Mouse (Mus musculus) neutrophil, adult 5-6 weeks (primary cell): ENCODE data around the gene Mxra8. TPM values are rescaled to one million over a fixed set of nuclear protein-coding genes. Genes with fewer than 3 reads are reported as not detected.

Source experiments
- ATAC-seq: fragments of 151-379, 151-347 bp; 2 replicates; pipeline ENCODE4 v1.8.0; 2017; ENCODE audit warnings: mild to moderate bottlenecking, moderate TSS enrichment; ENCODE audit not compliant: insufficient number of reproducible peaks, poor library complexity, low FRiP score, severe bottlenecking; ENCODE audit errors: extremely low read depth
- total RNA-seq: library from RNA; stranded (forward); fragments of 200-1000 nt; gene quantifications from 2 replicates; pipeline ENCODE4 v1.2.3, GENCODE M21; 2017

Gene Mxra8
- total RNA-seq, 1 experiment from 2014 or later, result 0.47 TPM

DNA sequence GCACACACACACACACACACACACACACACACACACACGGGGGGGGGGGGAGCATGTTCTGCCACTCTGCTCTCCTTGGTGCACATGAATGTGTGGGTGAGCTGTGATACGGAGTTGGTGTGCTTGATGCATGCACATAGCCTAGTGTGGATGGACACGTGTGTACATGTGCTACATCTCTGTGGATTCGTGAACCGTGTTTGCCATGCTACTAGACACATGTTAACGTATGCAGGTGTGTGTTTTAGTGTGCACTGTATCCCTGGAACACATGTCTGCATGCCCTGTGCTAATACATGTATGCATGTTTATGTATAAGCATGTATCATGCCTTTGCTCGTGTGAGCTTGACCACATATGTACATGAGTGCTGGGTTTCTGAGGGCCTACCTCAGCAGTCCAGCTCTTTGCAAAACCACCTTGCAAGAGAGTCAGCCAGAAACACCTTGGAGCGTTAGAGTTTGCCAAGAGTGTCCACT, 53.8 kb downstream of the Mxra8 start:
- no peak for ATAC-seq

Other genes starting within 250 kb of the Mxra8 start
- gene Slc35e2, start 238.3 kb upstream of the Mxra8 start, total RNA-seq, result 10.0 and 11.3 TPM in 2 replicates
- gene Cdk11b, start 214.8 kb upstream of the Mxra8 start, total RNA-seq, result 135 and 137 TPM in 2 replicates
- gene Gm10563, start 194.3 kb upstream of the Mxra8 start, total RNA-seq, result not detected in 2 replicates
- gene Mmp23, start 186.3 kb upstream of the Mxra8 start, total RNA-seq, result 0.74 and 0.93 TPM in 2 replicates
- gene Mib2, start 170.5 kb upstream of the Mxra8 start, total RNA-seq, result 37.0 and 38.5 TPM in 2 replicates
- 0.23 and 0.37 TPM in 2 replicates for gene Fndc10, start 145.3 kb upstream of the Mxra8 start, total RNA-seq
- 148 and 173 TPM in 2 replicates for gene Ssu72, start 134.9 kb upstream of the Mxra8 start, total RNA-seq
- gene Tmem240, start 104.9 kb upstream of the Mxra8 start, total RNA-seq, result 0.12 and 0.61 TPM in 2 replicates
- gene Atad3a, start 78.6 kb upstream of the Mxra8 start, total RNA-seq, result 41.5 and 55.2 TPM in 2 replicates
- gene Vwa1, start 65.0 kb upstream of the Mxra8 start, total RNA-seq, result 0.12 and 0.37 TPM in 2 replicates
- gene Tmem88b, start 53.8 kb upstream of the Mxra8 start, total RNA-seq, result 0.12 TPM in 1 of 2 replicates, not detected in the other
- not detected in 2 replicates for gene Ankrd65, start 49.2 kb upstream of the Mxra8 start, total RNA-seq
- gene Mrpl20, start 36.8 kb upstream of the Mxra8 start, total RNA-seq, result 30.4 and 33.5 TPM in 2 replicates
- gene Ccnl2, start 27.2 kb upstream of the Mxra8 start, total RNA-seq, result 394 and 410 TPM in 2 replicates
- 129 and 133 TPM in 2 replicates for gene Aurkaip1, start 8.4 kb upstream of the Mxra8 start, total RNA-seq
- gene Dvl1, start 7.7 kb downstream of the Mxra8 start, total RNA-seq, result 32.8 and 39.2 TPM in 2 replicates
- gene Tas1r3, start 23.7 kb downstream of the Mxra8 start, total RNA-seq, result 1.4 and 1.8 TPM in 2 replicates
- gene Cptp, start 29.8 kb downstream of the Mxra8 start, total RNA-seq, result 2.3 and 10.1 TPM in 2 replicates
- gene Ints11, start 29.9 kb downstream of the Mxra8 start, total RNA-seq, result 25.4 and 26.8 TPM in 2 replicates
- 10.1 and 10.3 TPM in 2 replicates for gene Pusl1, start 52.1 kb downstream of the Mxra8 start, total RNA-seq
- 15.7 and 17.5 TPM in 2 replicates for gene Acap3, start 52.1 kb downstream of the Mxra8 start, total RNA-seq
- 87.4 and 90.2 TPM in 2 replicates for gene Ube2j2, start 104.2 kb downstream of the Mxra8 start, total RNA-seq
- gene C1qtnf12, start 122.6 kb downstream of the Mxra8 start, total RNA-seq, result 1.6 and 3.6 TPM in 2 replicates
- 2.9 and 3.7 TPM in 2 replicates for gene B3galt6, start 153.0 kb downstream of the Mxra8 start, total RNA-seq
- 213 and 229 TPM in 2 replicates for gene Sdf4, start 153.2 kb downstream of the Mxra8 start, total RNA-seq
- gene Tnfrsf4, start 174.2 kb downstream of the Mxra8 start, total RNA-seq, result 2.6 and 7.6 TPM in 2 replicates
- gene Tnfrsf18, start 186.5 kb downstream of the Mxra8 start, total RNA-seq, result 18.5 and 22.1 TPM in 2 replicates
- not detected in 2 replicates for gene Ttll10, start 219.7 kb downstream of the Mxra8 start, total RNA-seq